Mouse (Mus musculus) midbrain, embryonic 11.5 days (tissue): ENCODE data around the gene Rbfox1. TPM values are rescaled to one million over a fixed set of nuclear protein-coding genes. Genes with fewer than 3 reads are reported as not detected.

Source experiments
- ATAC-seq: fragments of 200-750 bp; cut with Nextera tagmentation; 2 replicates; pipeline ENCODE4 v1.8.0; 2017; ENCODE audit warnings: moderate TSS enrichment, moderate library complexity; ENCODE audit not compliant: low FRiP score
- DNase-seq: peaks from one replicate; pipeline ENCODE4 v3.0.0; 2015; ENCODE audit warnings: low spot score; ENCODE audit errors: missing footprints
- H3K27ac ChIP-seq: fragments of 300-500 bp; sonication (generic); 2 replicates; pipeline ENCODE4 v1.5.1; 2014; ENCODE audit warnings: low read depth, low read length
- H3K27me3 ChIP-seq: fragments of 300-500 bp; sonication (generic); 2 replicates; pipeline ENCODE4 v1.6.1; 2014; ENCODE audit warnings: mild to moderate bottlenecking, low read length, moderate library complexity, mixed read lengths; ENCODE audit not compliant: control insufficient read depth, insufficient read depth
- H3K36me3 ChIP-seq: fragments of 300-500 bp; sonication (generic); 2 replicates; pipeline ENCODE4 v1.6.1; 2014; ENCODE audit warnings: mild to moderate bottlenecking, low read length, moderate library complexity, mixed read lengths; ENCODE audit not compliant: control insufficient read depth, insufficient read depth
- H3K4me1 ChIP-seq: fragments of 300-500 bp; sonication (generic); 2 replicates; pipeline ENCODE4 v1.6.1; 2014; ENCODE audit warnings: low read length; ENCODE audit not compliant: control insufficient read depth, insufficient read depth
- H3K4me2 ChIP-seq: fragments of 300-500 bp; sonication (generic); 2 replicates; pipeline ENCODE4 v1.6.1; 2014; ENCODE audit warnings: mild to moderate bottlenecking, moderate library complexity
- H3K4me3 ChIP-seq: fragments of 300-500 bp; sonication (generic); 2 replicates; pipeline ENCODE4 v1.5.1; 2014; ENCODE audit warnings: low read depth, low read length
- H3K9ac ChIP-seq: fragments of 300-500 bp; sonication (generic); 2 replicates; pipeline ENCODE4 v1.6.1; 2014; ENCODE audit warnings: low read length
- H3K9me3 ChIP-seq: fragments of 300-500 bp; sonication (generic); 2 replicates; pipeline ENCODE4 v1.6.1; 2016; ENCODE audit warnings: low read length; ENCODE audit not compliant: control insufficient read depth
- WGBS: fragments of 180-500 bp; shearing (Covaris S2); extraction: QIAGEN DNeasy Blood & Tissue Kit; methylation state at CpG from one replicate; pipeline ENCODE4 v1.1.7; 2014; 5-methylcytosine and 5-hydroxymethylcytosine counted together
- polyA plus RNA-seq: library from polyadenylated mRNA; unstranded; fragments of >200 nt; fragmentation: Nextera tagmentation; extraction: Ambion mirVana; gene quantifications from 2 replicates; pipeline ENCODE4 v1.2.1, GENCODE M21; 2014

Gene Rbfox1
- polyA plus RNA-seq, 1 experiment from 2014 or later, result 6.1 TPM

DNA sequence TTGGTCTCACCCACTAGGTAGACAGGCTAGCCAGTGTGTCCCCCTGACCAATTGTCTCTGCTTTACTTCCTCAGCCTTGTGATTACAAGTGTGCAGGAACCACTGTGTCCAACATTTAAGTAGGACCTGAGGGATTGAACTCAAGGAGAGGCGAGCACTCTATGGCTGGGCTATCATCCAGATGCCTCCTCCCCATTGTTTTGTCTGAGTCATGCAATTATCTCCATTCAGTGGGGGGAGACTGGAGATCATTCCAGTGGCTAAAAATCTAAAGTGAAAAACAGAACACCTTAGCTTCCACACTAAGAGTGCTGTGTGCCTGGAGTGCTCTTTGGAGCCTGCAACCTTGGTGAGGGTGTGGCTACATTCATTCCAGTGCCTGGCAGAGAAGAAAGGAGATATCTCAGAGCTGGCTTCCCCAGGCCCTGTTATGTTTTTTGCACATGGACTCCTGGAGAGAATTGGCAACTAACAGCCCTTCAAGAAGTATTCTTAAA lies 594.0 kb downstream of the Rbfox1 start:
- peaks cover 4% of the 10 kb centered on the region; the same call in 1 of the 2 replicates for H3K4me1 ChIP-seq
- ATAC-seq (no peak), DNase-seq (no peak)
- no peaks in the 10 kb centered on the region for H3K36me3 ChIP-seq
- no peaks in the 10 kb centered on the region for H3K27me3 ChIP-seq
- H3K4me2 ChIP-seq, result no peak overlapping the region
- no peak overlapping the region for H3K27ac ChIP-seq
- WGBS, result 63% methylated on average over 1 of the region's 1 CpGs
- H3K4me3 ChIP-seq, result no peak overlapping the region
- no peaks in the 10 kb centered on the region for H3K9me3 ChIP-seq
- no peak overlapping the region for H3K9ac ChIP-seq

DNA sequence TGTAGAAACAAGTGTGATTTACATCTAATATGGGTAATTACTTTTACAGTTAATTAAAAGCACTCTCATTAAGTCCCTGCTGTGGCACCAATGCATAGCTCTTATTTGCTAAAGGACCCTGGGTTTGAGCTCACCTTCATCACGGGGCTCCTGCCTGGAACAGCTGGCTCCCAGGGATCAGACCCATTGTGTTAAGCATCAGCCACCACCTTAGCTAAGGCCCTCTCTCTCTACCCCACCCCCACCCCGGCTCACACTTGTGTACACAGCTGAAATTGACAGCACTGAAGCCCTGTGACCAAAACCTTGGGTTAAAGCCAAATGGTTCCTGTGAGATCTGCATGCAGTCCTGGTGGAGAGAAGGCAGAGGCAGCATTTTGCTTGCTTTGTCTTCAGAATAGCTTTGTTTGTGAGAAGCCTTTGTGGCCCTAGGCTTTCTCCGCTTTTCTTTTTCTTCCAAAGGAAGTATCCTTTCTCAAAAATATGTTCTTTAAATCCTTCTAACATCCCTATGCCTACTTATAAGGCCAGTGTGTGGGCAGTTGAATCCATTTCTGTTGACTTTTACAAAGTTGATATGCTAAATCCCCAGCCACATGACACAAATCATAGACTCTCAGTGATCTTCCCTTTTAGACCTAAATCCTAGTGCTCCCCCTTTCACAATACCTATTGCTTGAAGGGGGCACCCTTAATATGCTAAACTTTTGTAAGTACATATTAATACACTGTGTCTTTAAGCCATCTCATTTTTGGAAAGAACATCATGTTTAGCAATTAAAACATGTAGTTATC lies 594.7 kb downstream of the Rbfox1 start:
- no peak overlapping the region for H3K27ac ChIP-seq
- ATAC-seq (peak; percentile 71), DNase-seq (peak; percentile 89)
- no peak overlapping the region for H3K4me2 ChIP-seq
- H3K9me3 ChIP-seq, result no peaks in the 10 kb centered on the region
- no peak overlapping the region for H3K4me3 ChIP-seq
- H3K9ac ChIP-seq, result no peak overlapping the region
- H3K27me3 ChIP-seq, result no peaks in the 10 kb centered on the region
- no peaks in the 10 kb centered on the region for H3K36me3 ChIP-seq
- 30% methylated on average over 3 of the region's 3 CpGs for WGBS
- H3K4me1 ChIP-seq, result peaks cover 4% of the 10 kb centered on the region; the same call in 1 of the 2 replicates

DNA sequence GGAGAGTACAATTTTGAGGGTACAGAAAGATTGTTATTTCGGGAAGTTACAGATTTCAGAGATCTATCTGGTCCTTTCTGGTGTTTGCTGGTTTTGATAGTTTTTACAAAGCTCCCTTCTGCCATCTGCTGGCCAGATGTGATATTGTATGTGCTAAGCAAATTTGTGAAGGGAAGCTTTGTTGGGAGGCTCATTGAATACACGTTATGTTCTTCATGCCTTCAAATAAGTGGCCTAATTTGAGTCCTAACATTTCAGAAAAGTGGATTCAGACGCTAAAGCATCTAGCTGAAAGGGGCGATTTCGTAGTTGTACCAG lies 595.2 kb downstream of the Rbfox1 start:
- WGBS, result 13% methylated on average over 5 of the region's 5 CpGs
- peak; percentile 98 for DNase-seq
- Histone ChIP-seq H3K27me3 (no peaks in the 10 kb centered on the region), H3K27ac (no peak overlapping the region), H3K4me1 (peaks cover 4% of the 10 kb centered on the region; the same call in 1 of the 2 replicates), H3K36me3 (no peaks in the 10 kb centered on the region), H3K4me3 (no peak overlapping the region), H3K9ac (no peak overlapping the region), H3K9me3 (no peaks in the 10 kb centered on the region), H3K4me2 (no peak overlapping the region)
- no peak for ATAC-seq

DNA sequence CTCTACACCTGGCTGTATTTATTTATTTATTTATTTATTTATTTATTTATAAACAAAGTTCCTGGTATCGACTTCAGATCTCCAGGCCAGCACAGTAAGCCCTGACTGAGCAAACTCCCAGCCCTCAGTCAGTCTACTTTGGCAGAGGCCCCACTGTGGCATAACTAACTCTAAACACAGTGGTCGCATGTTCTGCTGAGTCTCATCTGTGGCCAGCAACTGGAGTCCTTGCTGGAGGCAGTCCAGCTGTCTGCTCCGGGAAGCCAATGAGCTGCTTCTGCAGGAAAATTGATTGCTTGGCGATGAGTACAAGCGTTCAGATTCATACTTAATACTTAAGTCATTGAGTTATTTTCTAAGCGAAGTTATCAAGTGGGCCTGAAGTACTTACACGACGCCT lies 598.5 kb downstream of the Rbfox1 start:
- H3K27ac ChIP-seq, result no peak overlapping the region
- no peak overlapping the region for H3K4me3 ChIP-seq
- H3K4me1 ChIP-seq, result peaks cover 4% of the 10 kb centered on the region; the same call in 1 of the 2 replicates
- no peaks in the 10 kb centered on the region for H3K9me3 ChIP-seq
- WGBS, result 85% methylated on average over 8 of the region's 8 CpGs
- no peaks in the 10 kb centered on the region for H3K36me3 ChIP-seq
- H3K27me3 ChIP-seq, result no peaks in the 10 kb centered on the region
- ATAC-seq, result no peak
- H3K9ac ChIP-seq, result no peak overlapping the region
- DNase-seq, result no peak
- no peak overlapping the region for H3K4me2 ChIP-seq

DNA sequence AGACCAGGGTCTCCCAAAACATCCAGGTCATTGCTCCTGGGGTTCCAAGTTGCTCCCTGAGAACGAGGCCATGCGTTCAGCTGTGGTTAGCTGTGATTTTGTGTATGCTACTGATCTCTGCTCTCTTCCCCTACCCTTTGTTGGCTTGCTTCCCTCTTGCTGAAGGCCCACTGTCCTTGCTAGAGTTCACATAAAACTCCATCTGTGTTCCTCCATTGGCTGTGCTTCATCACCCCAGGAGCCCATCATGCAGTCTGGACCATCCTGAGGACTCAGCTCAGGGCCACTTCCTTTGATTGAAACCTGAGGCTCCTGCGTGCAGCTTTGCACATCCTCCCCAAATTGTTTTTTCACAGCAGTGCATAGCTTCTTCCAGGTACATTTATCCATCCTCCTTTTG lies 600.5 kb downstream of the Rbfox1 start:
- no peak overlapping the region for H3K4me3 ChIP-seq
- no peak overlapping the region for H3K4me2 ChIP-seq
- 84% methylated on average over 3 of the region's 3 CpGs for WGBS
- H3K4me1 ChIP-seq, result no peaks in the 10 kb centered on the region
- ATAC-seq (no peak), DNase-seq (no peak)
- no peak overlapping the region for H3K27ac ChIP-seq
- H3K27me3 ChIP-seq, result no peaks in the 10 kb centered on the region
- H3K9me3 ChIP-seq, result no peaks in the 10 kb centered on the region
- H3K36me3 ChIP-seq, result no peaks in the 10 kb centered on the region
- H3K9ac ChIP-seq, result no peak overlapping the region

DNA sequence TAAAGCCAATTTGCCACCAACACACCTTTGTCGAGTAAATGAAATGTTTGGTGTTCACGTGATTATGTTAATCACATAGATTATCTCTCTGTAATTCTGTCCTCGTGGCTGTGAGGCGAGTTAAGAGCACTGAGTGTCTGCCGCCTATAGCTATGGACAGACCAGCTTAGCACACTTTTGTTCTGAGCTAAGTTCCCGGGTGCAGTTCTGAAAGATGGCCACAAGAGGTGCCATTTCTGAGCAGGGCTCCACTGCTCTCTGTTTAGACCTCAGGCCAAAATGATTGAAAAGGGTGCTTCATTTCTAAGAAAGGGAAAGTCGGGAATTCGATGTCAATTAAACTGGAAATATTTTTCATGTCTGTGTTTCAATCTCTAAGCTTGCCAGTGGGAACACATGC lies 617.1 kb downstream of the Rbfox1 start:
- Histone ChIP-seq H3K9ac (no peak overlapping the region), H3K9me3 (no peaks in the 10 kb centered on the region), H3K4me1 (no peaks in the 10 kb centered on the region), H3K4me2 (no peak overlapping the region), H3K27me3 (no peaks in the 10 kb centered on the region), H3K27ac (no peak overlapping the region), H3K4me3 (no peak overlapping the region), H3K36me3 (no peaks in the 10 kb centered on the region)
- DNase-seq (peak; percentile 92), ATAC-seq (0 out of 2 replicates have a peak, but pooled peaks have one; percentile 46)
- WGBS, result 20% methylated on average over 8 of the region's 8 CpGs

DNA sequence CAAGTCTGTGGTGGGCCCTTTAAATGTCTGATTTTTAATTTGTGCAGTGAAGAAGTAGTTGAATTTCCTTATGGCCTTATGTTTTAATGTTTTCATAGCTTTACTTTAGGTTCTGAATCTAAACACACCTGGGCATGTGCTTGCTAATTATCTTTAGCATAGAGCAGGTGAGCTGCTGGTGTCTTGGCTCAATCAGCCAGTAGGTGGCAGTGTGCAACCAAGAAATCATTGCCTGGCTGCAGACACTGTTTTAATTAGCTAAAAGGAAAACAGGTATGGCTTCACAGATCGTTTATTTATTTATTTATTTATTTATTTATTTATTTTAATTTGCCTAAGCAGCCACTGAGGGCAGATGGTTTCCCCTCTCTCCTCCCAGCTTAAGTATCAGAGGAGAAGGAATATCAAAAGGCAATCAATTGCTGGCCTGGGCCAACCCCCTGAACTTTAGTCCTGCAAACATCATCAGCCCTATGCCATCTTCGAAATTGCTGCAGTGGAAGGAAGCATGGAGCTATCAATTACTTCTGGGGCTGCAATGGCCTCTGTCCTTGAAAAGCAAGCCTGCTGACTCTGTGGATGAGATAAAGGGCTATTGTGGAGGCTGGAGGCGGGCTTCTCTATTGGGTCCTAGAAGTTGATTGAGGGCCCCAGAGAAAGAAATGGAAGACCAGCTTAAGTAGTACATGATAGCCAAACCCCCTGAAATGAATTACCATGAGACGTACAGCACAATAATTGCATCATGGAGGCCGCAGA lies 618.6 kb downstream of the Rbfox1 start:
- Histone ChIP-seq H3K4me1 (no peaks in the 10 kb centered on the region), H3K9ac (no peak overlapping the region), H3K4me3 (no peak overlapping the region), H3K27ac (no peak overlapping the region), H3K27me3 (no peaks in the 10 kb centered on the region), H3K36me3 (no peaks in the 10 kb centered on the region), H3K9me3 (no peaks in the 10 kb centered on the region), H3K4me2 (no peak overlapping the region)
- peak; percentile 61; the same call in 1 of the 2 replicates for ATAC-seq
- WGBS, result 71% methylated on average over 5 of the region's 5 CpGs
- DNase-seq, result peak; percentile 88

DNA sequence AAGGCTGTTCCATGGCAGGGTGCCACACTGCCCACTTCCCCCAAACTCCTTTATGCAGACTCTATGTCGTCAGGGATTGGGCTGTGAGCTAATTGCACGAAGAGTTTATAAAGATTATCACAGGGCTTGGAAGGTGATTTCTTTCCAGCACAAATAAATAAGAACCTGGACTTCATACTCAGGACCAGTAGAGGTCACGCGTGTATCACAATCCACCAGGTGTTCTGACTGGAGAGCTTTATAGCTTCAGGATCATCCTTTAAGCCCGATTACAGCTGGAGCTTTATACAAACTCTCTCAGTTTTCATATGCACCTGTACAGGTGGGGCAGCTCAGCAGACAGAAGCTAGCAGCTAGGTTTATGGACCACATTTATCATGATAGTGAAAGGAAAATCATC lies 623.8 kb downstream of the Rbfox1 start:
- WGBS, result 73% methylated on average over 5 of the region's 5 CpGs
- no peak overlapping the region for H3K4me3 ChIP-seq

DNA sequence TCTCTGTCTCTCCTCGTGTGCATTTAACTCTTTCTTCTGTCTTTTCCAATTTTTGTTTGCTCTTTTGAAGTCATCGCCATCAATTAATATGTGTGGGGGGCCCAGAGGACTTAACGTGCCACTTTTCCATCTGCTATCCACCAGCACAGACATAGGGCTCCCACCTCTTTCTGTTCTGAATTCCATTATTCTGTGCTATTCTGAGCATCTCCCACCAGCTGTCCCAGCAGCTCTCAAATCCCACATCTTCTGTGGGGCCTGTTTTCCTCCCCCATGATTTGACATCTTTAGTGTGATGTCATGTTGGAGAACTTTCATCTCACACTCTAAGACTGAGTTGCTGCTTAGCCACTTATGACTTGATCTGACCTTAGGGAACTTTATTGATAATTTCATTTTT lies 634.3 kb downstream of the Rbfox1 start:
- Histone ChIP-seq H3K4me1 (no peaks in the 10 kb centered on the region), H3K27ac (no peak overlapping the region), H3K9me3 (no peaks in the 10 kb centered on the region), H3K4me3 (no peak overlapping the region), H3K27me3 (no peaks in the 10 kb centered on the region), H3K4me2 (no peak overlapping the region), H3K9ac (no peak overlapping the region), H3K36me3 (no peaks in the 10 kb centered on the region)
- WGBS, result 81% methylated on average over 3 of the region's 3 CpGs
- ATAC-seq (no peak), DNase-seq (no peak)

More for the DNA sequence above, 623.8 kb downstream of the Rbfox1 start:
- no peak overlapping the region for H3K4me2 ChIP-seq
- H3K36me3 ChIP-seq, result no peaks in the 10 kb centered on the region
- no peaks in the 10 kb centered on the region for H3K9me3 ChIP-seq
- no peaks in the 10 kb centered on the region for H3K4me1 ChIP-seq
- H3K27me3 ChIP-seq, result no peaks in the 10 kb centered on the region
- H3K27ac ChIP-seq, result no peak overlapping the region
- DNase-seq, result no peak
- ATAC-seq, result no peak
- no peak overlapping the region for H3K9ac ChIP-seq
